Mouse (Mus musculus) liver, embryonic 15.5 days (tissue): ENCODE measurements around the gene Pxk. TPM values are rescaled to one million over a fixed set of nuclear protein-coding genes. Genes with fewer than 3 reads are reported as not detected.
"Not testable (repeated sequence)": the region's sequence is repeated elsewhere in the genome, so short reads cannot be mapped to it uniquely, and the experiment has no call there.

Experiments
- ATAC-seq: fragments of 200-750 bp; cut with Nextera tagmentation; 2 replicates; pipeline ENCODE4 v1.8.0; 2017; ENCODE audit warnings: moderate number of reproducible peaks, mild to moderate bottlenecking, moderate library complexity; ENCODE audit not compliant: insufficient read depth
- H3K27ac ChIP-seq: fragments of 300-500 bp; sonication (generic); replicated peaks from 2 replicates; pipeline ENCODE4 v1.5.1; 2015; ENCODE audit warnings: mild to moderate bottlenecking, inconsistent platforms
- H3K27me3 ChIP-seq: fragments of 300-500 bp; sonication (generic); 2 replicates; pipeline ENCODE4 v1.6.1; 2015; ENCODE audit warnings: mild to moderate bottlenecking, inconsistent platforms
- H3K36me3 ChIP-seq: fragments of 300-500 bp; sonication (generic); replicated peaks from 2 replicates; pipeline ENCODE4 v1.6.1; 2015; ENCODE audit warnings: moderate library complexity, mild to moderate bottlenecking, inconsistent platforms
- H3K4me1 ChIP-seq: fragments of 300-500 bp; sonication (generic); replicated peaks from 2 replicates; pipeline ENCODE4 v1.6.1; 2015; ENCODE audit warnings: inconsistent platforms
- H3K4me2 ChIP-seq: fragments of 300-500 bp; sonication (generic); 2 replicates; pipeline ENCODE4 v1.6.1; 2015; ENCODE audit warnings: moderate library complexity, mild to moderate bottlenecking, inconsistent platforms
- H3K4me3 ChIP-seq: fragments of 300-500 bp; sonication (generic); replicated peaks from 2 replicates; pipeline ENCODE4 v1.5.1; 2015; ENCODE audit warnings: mild to moderate bottlenecking, inconsistent platforms
- H3K9ac ChIP-seq: fragments of 300-500 bp; sonication (generic); 2 replicates; pipeline ENCODE4 v1.6.1; 2015; ENCODE audit warnings: moderate library complexity, mild to moderate bottlenecking, inconsistent platforms
- H3K9me3 ChIP-seq: fragments of 300-500 bp; sonication (generic); replicated peaks from 2 replicates; pipeline ENCODE4 v1.6.1; 2016; ENCODE audit warnings: inconsistent platforms
- WGBS: fragments of 180-500 bp; shearing (Covaris S2); methylation state at CpG from one replicate; pipeline ENCODE4 v1.1.7; 2015; ENCODE audit warnings: mixed read lengths; ENCODE audit not compliant: insufficient replicate concordance; 5-methylcytosine and 5-hydroxymethylcytosine counted together
- polyA plus RNA-seq: library from polyadenylated mRNA; unstranded; fragments of >200 nt; fragmentation: Nextera tagmentation; extraction: Ambion mirVana; gene quantifications from 2 replicates; pipeline ENCODE4 v1.2.1, GENCODE M21; 2015

Pxk gene
- polyA plus RNA-seq, 1 experiment from 2014 or later: 12.1 TPM

GRCm38 (mm10) chr14:8146611-8147223 lies 48.7 kb downstream of the Pxk start:
- H3K4me3 ChIP-seq: no peak overlapping the region
- WGBS: 64% methylated on average over 11 of the region's 11 CpGs
- H3K9me3 ChIP-seq: no peaks in the 10 kb centered on the region
- no peaks in the 10 kb centered on the region for H3K27me3 ChIP-seq
- no peaks in the 10 kb centered on the region for H3K4me1 ChIP-seq
- no peak for ATAC-seq
- H3K27ac ChIP-seq: no peak overlapping the region
- no peak overlapping the region for H3K4me2 ChIP-seq
- H3K9ac ChIP-seq: no peak overlapping the region
- peaks cover 36% of the 10 kb centered on the region for H3K36me3 ChIP-seq

- no peaks in the 10 kb centered on the region for H3K27me3 ChIP-seq
- H3K9ac ChIP-seq: no peak overlapping the region
- no peaks in the 10 kb centered on the region for H3K9me3 ChIP-seq
- no peak for ATAC-seq
- no peak overlapping the region for H3K27ac ChIP-seq
- no peak overlapping the region for H3K4me2 ChIP-seq
- no peaks in the 10 kb centered on the region for H3K4me1 ChIP-seq
- no peak overlapping the region for H3K4me3 ChIP-seq
- 87% methylated on average over 8 of the region's 8 CpGs for WGBS
- peaks cover 42% of the 10 kb centered on the region for H3K36me3 ChIP-seq
Measured at GRCm38 (mm10) chr14:8148842-8149241, 50.8 kb downstream of the Pxk start.

GRCm38 (mm10) chr14:8151757-8152156 lies 53.7 kb downstream of the Pxk start:
- Histone ChIP-seq H3K27me3 (no peaks in the 10 kb centered on the region), H3K27ac (no peak overlapping the region), H3K9ac (no peak overlapping the region), H3K4me1 (no peaks in the 10 kb centered on the region), H3K36me3 (peaks cover 28% of the 10 kb centered on the region), H3K4me3 (no peak overlapping the region), H3K9me3 (no peaks in the 10 kb centered on the region), H3K4me2 (no peak overlapping the region)
- ATAC-seq: no peak
- 84% methylated on average over 5 of the region's 5 CpGs for WGBS

GRCm38 (mm10) chr14:8154072-8154471 lies 56.1 kb downstream of the Pxk start:
- no peak for ATAC-seq
- Histone ChIP-seq H3K4me2 (no peak overlapping the region), H3K9ac (no peak overlapping the region), H3K27me3 (no peaks in the 10 kb centered on the region), H3K9me3 (no peaks in the 10 kb centered on the region), H3K36me3 (peaks cover 30% of the 10 kb centered on the region), H3K4me3 (no peak overlapping the region), H3K4me1 (no peaks in the 10 kb centered on the region), H3K27ac (no peak overlapping the region)
- WGBS: 40% methylated on average over 3 of the region's 3 CpGs

- no peaks in the 10 kb centered on the region for H3K9me3 ChIP-seq
- H3K27me3 ChIP-seq: no peaks in the 10 kb centered on the region
- H3K9ac ChIP-seq: no peak overlapping the region
- no peak overlapping the region for H3K4me2 ChIP-seq
- no peaks in the 10 kb centered on the region for H3K4me1 ChIP-seq
- H3K27ac ChIP-seq: no peak overlapping the region
- H3K4me3 ChIP-seq: no peak overlapping the region
- 40% methylated on average over 3 of the region's 3 CpGs for WGBS
- peaks cover 20% of the 10 kb centered on the region for H3K36me3 ChIP-seq
- no peak for ATAC-seq
Measured at GRCm38 (mm10) chr14:8156947-8157346, 58.9 kb downstream of the Pxk start.

- H3K9ac ChIP-seq: no peak overlapping the region
- H3K4me1 ChIP-seq: no peaks in the 10 kb centered on the region
- WGBS: 76% methylated on average over 3 of the region's 3 CpGs
- no peak overlapping the region for H3K27ac ChIP-seq
- no peaks in the 10 kb centered on the region for H3K9me3 ChIP-seq
- peaks cover 25% of the 10 kb centered on the region for H3K36me3 ChIP-seq
- H3K4me2 ChIP-seq: no peak overlapping the region
- no peak overlapping the region for H3K4me3 ChIP-seq
- no peak for ATAC-seq
- H3K27me3 ChIP-seq: no peaks in the 10 kb centered on the region
Measured at GRCm38 (mm10) chr14:8158721-8159120, 60.7 kb downstream of the Pxk start.

- Histone ChIP-seq H3K4me1 (no peaks in the 10 kb centered on the region), H3K9me3 (no peaks in the 10 kb centered on the region), H3K27ac (no peak overlapping the region), H3K4me2 (no peak overlapping the region), H3K36me3 (peaks cover 30% of the 10 kb centered on the region), H3K9ac (no peak overlapping the region), H3K4me3 (no peak overlapping the region), H3K27me3 (no peaks in the 10 kb centered on the region)
- 68% methylated on average over 3 of the region's 3 CpGs for WGBS
- no peak for ATAC-seq
Measured at GRCm38 (mm10) chr14:8159141-8159540, 61.1 kb downstream of the Pxk start.

GRCm38 (mm10) chr14:8161777-8162176 lies 63.8 kb downstream of the Pxk start:
- Histone ChIP-seq H3K27ac (no peak overlapping the region), H3K27me3 (no peaks in the 10 kb centered on the region), H3K4me1 (no peaks in the 10 kb centered on the region), H3K4me3 (no peak overlapping the region), H3K36me3 (peaks cover 51% of the 10 kb centered on the region), H3K4me2 (no peak overlapping the region), H3K9me3 (no peaks in the 10 kb centered on the region), H3K9ac (no peak overlapping the region)
- no peak for ATAC-seq
- WGBS: 73% methylated on average over 2 of the region's 2 CpGs

- Histone ChIP-seq H3K4me3 (no peak overlapping the region), H3K9ac (no peak overlapping the region), H3K27ac (no peak overlapping the region), H3K36me3 (peaks cover 71% of the 10 kb centered on the region), H3K4me1 (no peaks in the 10 kb centered on the region), H3K4me2 (no peak overlapping the region), H3K27me3 (no peaks in the 10 kb centered on the region), H3K9me3 (no peaks in the 10 kb centered on the region)
- WGBS: 70% methylated on average over 7 of the region's 7 CpGs
- no peak for ATAC-seq
Measured at GRCm38 (mm10) chr14:8164463-8164862, 66.5 kb downstream of the Pxk start.

GRCm38 (mm10) chr14:8172507-8173410 lies 74.7 kb downstream of the Pxk start, which contains the start of gene Pdhb:
Gene Pdhb (minus strand): TSS chr14:8173025.
- H3K4me1 ChIP-seq: peaks cover 23% of the 10 kb centered on the region
- WGBS: 0% methylated on average over 64 of the region's 64 CpGs
- peak within 1 kb of the TSS; percentile 91 for H3K9ac ChIP-seq
- no peaks in the 10 kb centered on the region for H3K9me3 ChIP-seq
- peaks cover 33% of the 10 kb centered on the region for H3K36me3 ChIP-seq
- peak; percentile 98 for ATAC-seq
- peak within 1 kb of the TSS; percentile 90 for H3K27ac ChIP-seq
- H3K4me3 ChIP-seq: peak within 1 kb of the TSS; percentile 87
- no peaks in the 10 kb centered on the region for H3K27me3 ChIP-seq
- H3K4me2 ChIP-seq: peak within 1 kb of the TSS; percentile 93

GRCm38 (mm10) chr14:8173542-8174250 lies 75.7 kb downstream of the Pxk start:
- H3K9me3 ChIP-seq, ATAC-seq, H3K27me3 ChIP-seq: not testable (repeated sequence)
- Histone ChIP-seq H3K36me3 (peaks cover 24% of the 10 kb centered on the region), H3K4me3 (peak overlapping the region; percentile 87), H3K9ac (peak overlapping the region; percentile 57), H3K4me2 (peak overlapping the region; percentile 93), H3K4me1 (peaks cover 23% of the 10 kb centered on the region), H3K27ac (peak overlapping the region; percentile 90)
- WGBS: 25% methylated on average over 7 of the region's 7 CpGs
